Mouse (Mus musculus) embryonic facial prominence, embryonic 11.5 days (tissue): Measurements from ENCODE around the gene Phrf1. TPM values are rescaled to one million over a fixed set of nuclear protein-coding genes. Genes with fewer than 3 reads are reported as not detected.
A peak's percentile ranks its signal among the peaks of the same experiment; 100 is the strongest.

Source experiments
- ATAC-seq: fragments of 200-750 bp; cut with Nextera tagmentation; replicated peaks from 2 replicates; pipeline ENCODE4 v1.8.0; 2017; ENCODE audit warnings: low read depth; ENCODE audit not compliant: insufficient number of reproducible peaks, low FRiP score, low TSS enrichment
- DNase-seq: peaks from one replicate; pipeline ENCODE4 v3.0.0-alpha.2; 2015; ENCODE audit warnings: low spot score
- H3K27ac ChIP-seq: fragments of 300-500 bp; sonication (generic); replicated peaks from 2 replicates; pipeline ENCODE4 v1.5.1; 2014; ENCODE audit warnings: mild to moderate bottlenecking, low read depth, low read length, control low read depth
- H3K27me3 ChIP-seq: fragments of 300-500 bp; sonication (generic); 2 replicates; pipeline ENCODE4 v1.6.1; 2014; ENCODE audit warnings: mild to moderate bottlenecking, low read length, moderate library complexity, mixed read lengths; ENCODE audit not compliant: control insufficient read depth, insufficient read depth
- H3K36me3 ChIP-seq: fragments of 300-500 bp; sonication (generic); replicated peaks from 2 replicates; pipeline ENCODE4 v1.6.1; 2014; ENCODE audit warnings: low read depth, mild to moderate bottlenecking, low read length, moderate library complexity, mixed read lengths; ENCODE audit not compliant: control insufficient read depth, insufficient read depth
- H3K4me1 ChIP-seq: fragments of 300-500 bp; sonication (generic); 2 replicates; pipeline ENCODE4 v1.6.1; 2014; ENCODE audit warnings: low read length, mixed read lengths; ENCODE audit not compliant: control insufficient read depth, insufficient read depth
- H3K4me2 ChIP-seq: fragments of 300-500 bp; sonication (generic); 2 replicates; pipeline ENCODE4 v1.6.1; 2014; ENCODE audit warnings: low read depth, mild to moderate bottlenecking, control low read depth, low read length, moderate library complexity
- H3K4me3 ChIP-seq: fragments of 300-500 bp; sonication (generic); 2 replicates; pipeline ENCODE4 v1.5.1; 2014; ENCODE audit warnings: low read depth, low read length, control low read depth
- H3K9ac ChIP-seq: fragments of 300-500 bp; sonication (generic); replicated peaks from 2 replicates; pipeline ENCODE4 v1.6.1; 2014; ENCODE audit warnings: mild to moderate bottlenecking, control low read depth, low read length
- H3K9me3 ChIP-seq: fragments of 300-500 bp; sonication (generic); replicated peaks from 2 replicates; pipeline ENCODE4 v1.6.1; 2016; ENCODE audit warnings: mild to moderate bottlenecking, low read length, inconsistent platforms, mixed read lengths; ENCODE audit not compliant: control insufficient read depth
- WGBS: fragments of 180-500 bp; shearing (Covaris S2); extraction: QIAGEN DNeasy Blood & Tissue Kit; methylation state at CpG from one replicate; pipeline ENCODE4 v1.1.7; 2014; 5-methylcytosine and 5-hydroxymethylcytosine counted together
- polyA plus RNA-seq: library from polyadenylated mRNA; unstranded; fragments of >200 nt; fragmentation: Nextera tagmentation; extraction: Ambion mirVana; gene quantifications from 2 replicates; pipeline ENCODE4 v1.2.1, GENCODE M21; 2014

Phrf1 gene
- polyA plus RNA-seq, 1 experiment from 2014 or later: 63.4 TPM

- H3K9me3 ChIP-seq: no peaks in the 10 kb centered on the region
- peaks cover 3% of the 10 kb centered on the region for H3K36me3 ChIP-seq
- under 1% methylated on average over 41 of the region's 43 CpGs for WGBS
- ATAC-seq: peak; percentile 17; the same call in 1 of the 2 replicates
- DNase-seq: no peak
- peak overlapping the region; percentile 88 for H3K9ac ChIP-seq
- peak overlapping the region; percentile 59; the same call in 1 of the 2 replicates for H3K27ac ChIP-seq
- peak overlapping the region; percentile 87 for H3K4me2 ChIP-seq
- H3K4me1 ChIP-seq: peaks cover 3% of the 10 kb centered on the region; the same call in 1 of the 2 replicates
- peak overlapping the region; percentile 88 for H3K4me3 ChIP-seq
- no peaks in the 10 kb centered on the region for H3K27me3 ChIP-seq
These were observed 35.2 kb upstream of the Phrf1 start for GRCm38 (mm10) chr7:141193348-141193856.

DNA sequence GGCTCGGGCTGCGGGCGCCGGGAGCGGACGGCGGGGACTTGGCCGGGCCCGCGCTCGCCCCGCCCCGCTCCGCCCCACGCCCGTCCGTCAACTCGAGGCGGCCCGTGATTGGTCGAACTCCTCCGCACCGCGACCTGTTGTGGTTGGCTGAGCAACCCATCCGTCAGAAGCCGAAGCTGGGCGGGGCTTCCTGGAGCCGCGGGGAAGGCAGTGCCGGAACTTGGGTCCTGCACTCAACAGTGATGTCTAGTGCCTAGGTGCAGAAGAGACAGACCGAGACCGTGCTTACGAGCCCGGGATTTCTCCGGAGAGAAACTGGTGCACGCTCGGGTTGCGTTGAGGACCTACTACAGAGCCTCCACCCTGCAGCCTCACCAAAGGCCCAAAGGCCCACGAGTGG lies 34.6 kb upstream of the Phrf1 start, which contains the start of the genes Hras and Lrrc56:
Gene Hras (minus strand): TSS at position 58 of the 400 bp plus-strand sequence.
Gene Lrrc56 (plus strand): TSS at position 210 of the 400 bp plus-strand sequence.
- no peaks in the 10 kb centered on the region for H3K27me3 ChIP-seq
- no peaks in the 10 kb centered on the region for H3K9me3 ChIP-seq
- peak within 1 kb of the TSS; percentile 88 for H3K9ac ChIP-seq
- WGBS: 0% methylated on average over 26 of the region's 39 CpGs
- peak within 1 kb of the TSS; percentile 87 for H3K4me2 ChIP-seq
- DNase-seq: peak; percentile 99
- H3K27ac ChIP-seq: peak within 1 kb of the TSS; percentile 59
- peak within 1 kb of the TSS; percentile 88 for H3K4me3 ChIP-seq
- peaks cover 3% of the 10 kb centered on the region for H3K36me3 ChIP-seq
- ATAC-seq: peak; percentile 92
- H3K4me1 ChIP-seq: peaks cover 3% of the 10 kb centered on the region; the same call in 1 of the 2 replicates

DNA sequence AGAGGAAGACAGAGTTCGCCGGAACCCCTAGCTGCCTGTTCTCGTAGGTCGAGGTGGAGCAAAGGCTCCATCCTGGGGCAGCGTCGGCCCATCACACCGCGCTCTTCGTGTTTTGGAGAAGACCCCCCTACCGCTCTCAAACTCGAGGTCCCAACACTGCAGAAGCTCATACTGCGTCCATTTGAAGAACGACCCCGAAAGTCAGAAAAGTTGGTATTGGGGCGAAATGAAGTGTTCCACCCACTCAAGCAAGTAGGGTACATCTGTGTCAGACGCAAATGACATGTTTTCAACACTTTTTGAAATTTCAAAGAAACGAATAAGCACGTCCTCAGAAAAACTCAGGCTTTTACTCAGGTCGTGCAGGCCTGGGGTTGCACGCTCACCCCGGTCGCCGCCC lies 34.2 kb upstream of the Phrf1 start:
- Histone ChIP-seq H3K4me3 (peak overlapping the region; percentile 88), H3K27ac (peak overlapping the region; percentile 31), H3K36me3 (peaks cover 3% of the 10 kb centered on the region), H3K4me2 (peak overlapping the region; percentile 75), H3K27me3 (no peaks in the 10 kb centered on the region), H3K9me3 (no peaks in the 10 kb centered on the region), H3K9ac (peak overlapping the region; percentile 54), H3K4me1 (peaks cover 3% of the 10 kb centered on the region; the same call in 1 of the 2 replicates)
- ATAC-seq: no peak; the same call in 1 of the 2 replicates
- no peak for DNase-seq
- under 1% methylated on average over 23 of the region's 23 CpGs for WGBS

DNA sequence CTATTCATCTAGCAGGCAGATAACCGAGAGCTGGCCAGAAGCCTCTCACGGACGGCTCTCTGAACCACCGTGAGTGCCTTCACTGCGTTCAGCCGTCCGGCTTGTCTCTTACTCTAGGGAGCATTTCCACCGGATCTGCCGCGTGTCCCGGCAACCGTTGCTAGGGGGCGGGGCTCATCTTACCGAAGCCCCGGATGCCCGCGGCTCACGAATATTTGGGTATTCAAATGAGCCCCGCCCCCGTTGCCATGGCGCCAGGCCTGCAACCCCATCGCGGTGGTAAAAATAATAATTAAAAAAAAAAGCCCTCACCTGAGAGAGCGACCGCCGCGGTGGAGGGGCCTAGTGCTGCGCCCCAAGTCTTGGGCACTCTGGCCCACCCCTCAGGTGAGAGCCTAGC lies 33.8 kb upstream of the Phrf1 start:
- no peaks in the 10 kb centered on the region for H3K27me3 ChIP-seq
- no peaks in the 10 kb centered on the region for H3K9me3 ChIP-seq
- peaks cover 3% of the 10 kb centered on the region for H3K36me3 ChIP-seq
- ATAC-seq (peak; percentile 35), DNase-seq (peak; percentile 97)
- H3K4me2 ChIP-seq: peak overlapping the region; percentile 75
- peak overlapping the region; percentile 54 for H3K9ac ChIP-seq
- H3K4me1 ChIP-seq: peaks cover 3% of the 10 kb centered on the region; the same call in 1 of the 2 replicates
- WGBS: 1% methylated on average over 28 of the region's 28 CpGs
- H3K4me3 ChIP-seq: peak overlapping the region; percentile 88
- peak overlapping the region; percentile 31 for H3K27ac ChIP-seq

GRCm38 (mm10) chr7:141195754-141196153 lies 32.8 kb upstream of the Phrf1 start:
- no peak for ATAC-seq
- Histone ChIP-seq H3K4me1 (peaks cover 3% of the 10 kb centered on the region; the same call in 1 of the 2 replicates), H3K4me2 (no peak overlapping the region), H3K9me3 (no peaks in the 10 kb centered on the region), H3K36me3 (peaks cover 1% of the 10 kb centered on the region), H3K4me3 (no peak overlapping the region), H3K27me3 (no peaks in the 10 kb centered on the region), H3K27ac (no peak overlapping the region), H3K9ac (no peak overlapping the region)
- DNase-seq: no peak
- 89% methylated on average over 2 of the region's 2 CpGs for WGBS

GRCm38 (mm10) chr7:141196619-141197282 lies 31.8 kb upstream of the Phrf1 start:
- Histone ChIP-seq H3K4me1 (peaks cover 3% of the 10 kb centered on the region; the same call in 1 of the 2 replicates), H3K36me3 (no peaks in the 10 kb centered on the region; the same call in 1 of the 2 replicates), H3K4me2 (no peak overlapping the region), H3K27ac (no peak overlapping the region), H3K9ac (no peak overlapping the region), H3K27me3 (no peaks in the 10 kb centered on the region), H3K4me3 (no peak overlapping the region), H3K9me3 (no peaks in the 10 kb centered on the region)
- WGBS: 90% methylated on average over 8 of the region's 8 CpGs
- ATAC-seq (no peak), DNase-seq (no peak)

GRCm38 (mm10) chr7:141198121-141198520 lies 30.5 kb upstream of the Phrf1 start:
- Histone ChIP-seq H3K36me3 (no peaks in the 10 kb centered on the region), H3K4me2 (no peak overlapping the region), H3K27ac (no peak overlapping the region), H3K4me3 (no peak overlapping the region), H3K27me3 (no peaks in the 10 kb centered on the region), H3K9ac (no peak overlapping the region; the same call in 1 of the 2 replicates), H3K4me1 (no peaks in the 10 kb centered on the region), H3K9me3 (no peaks in the 10 kb centered on the region)
- ATAC-seq: no peak
- 96% methylated on average over 4 of the region's 4 CpGs for WGBS
- DNase-seq: no peak

DNA sequence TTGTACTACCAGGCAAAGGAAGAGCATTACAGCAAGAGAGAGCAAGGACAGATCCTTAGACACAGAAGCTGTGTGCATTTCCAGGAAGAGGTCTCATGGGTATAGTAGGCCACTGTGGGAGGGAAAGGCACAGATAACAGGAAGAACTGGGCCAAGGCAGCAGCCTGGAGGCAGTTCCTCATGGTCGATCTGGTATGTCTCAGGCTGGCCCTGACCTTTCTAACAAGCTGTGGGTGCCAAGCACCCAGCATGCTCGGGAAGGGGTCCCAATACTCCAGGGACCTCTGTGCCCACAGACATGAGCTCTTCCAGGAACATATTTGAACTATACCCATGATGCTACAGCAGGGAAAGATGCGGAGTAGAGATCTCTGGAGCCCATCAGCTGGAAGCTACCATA lies 24.0 kb upstream of the Phrf1 start:
- no peaks in the 10 kb centered on the region for H3K9me3 ChIP-seq
- ATAC-seq: no peak
- no peaks in the 10 kb centered on the region for H3K27me3 ChIP-seq
- DNase-seq: no peak
- WGBS: 77% methylated on average over 3 of the region's 3 CpGs
- no peak overlapping the region for H3K9ac ChIP-seq
- no peak overlapping the region for H3K4me2 ChIP-seq
- no peaks in the 10 kb centered on the region for H3K4me1 ChIP-seq
- no peaks in the 10 kb centered on the region; the same call in 1 of the 2 replicates for H3K36me3 ChIP-seq
- no peak overlapping the region for H3K27ac ChIP-seq
- no peak overlapping the region for H3K4me3 ChIP-seq
